15 mouse cellular contexts compared by ENCODE assay signal in the genomic region with DNA sequence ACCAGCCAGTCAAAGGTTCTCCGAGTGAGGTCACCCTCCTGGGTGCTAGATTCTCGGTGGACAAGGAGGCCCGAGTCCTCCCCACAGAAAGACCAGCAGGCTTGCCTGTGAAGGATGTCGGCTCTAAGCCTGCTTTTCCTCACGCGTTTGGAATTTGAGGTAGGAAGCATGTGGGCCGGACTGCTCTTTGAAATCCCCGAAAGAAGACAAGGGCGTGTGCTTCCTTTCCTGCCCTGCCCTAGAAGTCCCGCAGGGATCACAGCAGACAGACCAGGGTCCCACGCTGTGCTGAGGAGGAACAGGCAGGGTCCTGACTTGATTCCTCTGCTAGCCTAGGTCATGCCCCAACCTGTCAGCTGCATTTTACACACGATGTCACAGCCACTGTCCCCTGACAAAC.
"Had no signal": no experiment of that assay in that cellular context is flagged by ENCODE, and none has a peak within 500 bp of the region (broad histone marks: within the 10 kb centered on the region; RNA-seq: fewer than 3 reads in every experiment).

No protein-coding gene starts in this region.

- H3K27ac ChIP-seq: kidney, embryonic 15.5 days; left cerebral cortex, adult 2 months; liver, embryonic 13.5 days; macrophage; neural tube, embryonic 12.5 days; neural tube, embryonic 15.5 days; stomach, postnatal 0 days had no signal

- H3K4me2 ChIP-seq: kidney, embryonic 15.5 days; liver, embryonic 13.5 days; neural tube, embryonic 12.5 days; neural tube, embryonic 15.5 days had no signal

- H3K27me3 ChIP-seq: neural tube, embryonic 12.5 days had no signal

- H3K36me3 ChIP-seq: kidney, embryonic 15.5 days; liver, embryonic 13.5 days; neural tube, embryonic 12.5 days; neural tube, embryonic 15.5 days had no signal

- H3K9me3 ChIP-seq: kidney, embryonic 15.5 days; liver, embryonic 13.5 days; neural tube, embryonic 12.5 days; neural tube, embryonic 15.5 days had no signal

- H3K9ac ChIP-seq: kidney, embryonic 15.5 days; liver, embryonic 13.5 days; neural tube, embryonic 12.5 days; neural tube, embryonic 15.5 days had no signal

- H3K4me1 ChIP-seq: liver, embryonic 13.5 days had no signal

- DNase-seq: kidney, postnatal 10 days; kidney, postnatal 36 days; layer of hippocampus, postnatal 36 days; liver, embryonic 13.5 days; lung, adult 2 months; midbrain, embryonic 14.5 days; thymus, adult 2 months; thymus, postnatal 14 days; thymus, postnatal 4 days had no signal

- H3K4me3 ChIP-seq: kidney, embryonic 15.5 days; left cerebral cortex, adult 2 months; liver, embryonic 13.5 days; neural tube, embryonic 12.5 days; neural tube, embryonic 15.5 days had no signal
